Mouse (Mus musculus) urinary bladder, adult 18-20 months (tissue): ENCODE measurements around the gene Pxmp4.
A peak's percentile ranks its signal among the peaks of the same experiment; 100 is the strongest.

Source experiments
- DNase-seq, 2 experiments: peaks; one replicate each; pipeline ENCODE4 v3.0.0; 2022; ENCODE audit warnings: low spot score in 2 of 2, mixed read lengths in 2 of 2

Pxmp4 gene

GRCm38 (mm10) chr2:154572996-154573395 is 30.5 kb downstream of the Pxmp4 start:
- DNase-seq: no peak

GRCm38 (mm10) chr2:154571976-154572375 is 31.5 kb downstream of the Pxmp4 start:
- DNase-seq: no peak

- no peak for DNase-seq
Measured at GRCm38 (mm10) chr2:154571266-154571665, 32.2 kb downstream of the Pxmp4 start.

DNA sequence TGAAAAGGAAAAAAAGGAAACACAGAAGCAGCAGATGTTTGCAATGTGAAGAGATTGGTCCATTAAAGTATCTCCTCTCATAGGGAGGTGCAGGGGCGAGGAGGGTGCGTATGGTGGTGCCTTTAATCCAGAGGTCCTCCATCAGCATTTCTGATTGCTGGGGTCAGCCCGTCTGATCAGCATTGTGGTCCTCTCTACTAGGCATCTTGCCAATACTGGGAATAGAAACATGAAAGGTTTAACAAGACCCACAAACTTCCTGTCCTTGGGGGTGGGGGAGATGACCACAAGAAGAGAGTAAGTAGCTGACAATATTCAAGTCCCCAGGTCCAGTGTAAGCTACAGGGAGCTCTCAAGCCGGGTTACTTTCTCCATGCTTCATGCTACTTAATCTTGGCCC is 32.8 kb downstream of the Pxmp4 start:
- DNase-seq: no peak

- DNase-seq: peak; percentile 84 to 93
Measured at GRCm38 (mm10) chr2:154569836-154570286, 33.6 kb downstream of the Pxmp4 start, which contains the start of gene E2f1. Gene E2f1, minus strand, starts transcription at chr2:154569892.

GRCm38 (mm10) chr2:154569071-154569748 is 34.3 kb downstream of the Pxmp4 start:
- DNase-seq: peak in 1 of 2 experiments; percentile 45

- no peak for DNase-seq
Measured at GRCm38 (mm10) chr2:154568329-154569070, 35.0 kb downstream of the Pxmp4 start.

DNA sequence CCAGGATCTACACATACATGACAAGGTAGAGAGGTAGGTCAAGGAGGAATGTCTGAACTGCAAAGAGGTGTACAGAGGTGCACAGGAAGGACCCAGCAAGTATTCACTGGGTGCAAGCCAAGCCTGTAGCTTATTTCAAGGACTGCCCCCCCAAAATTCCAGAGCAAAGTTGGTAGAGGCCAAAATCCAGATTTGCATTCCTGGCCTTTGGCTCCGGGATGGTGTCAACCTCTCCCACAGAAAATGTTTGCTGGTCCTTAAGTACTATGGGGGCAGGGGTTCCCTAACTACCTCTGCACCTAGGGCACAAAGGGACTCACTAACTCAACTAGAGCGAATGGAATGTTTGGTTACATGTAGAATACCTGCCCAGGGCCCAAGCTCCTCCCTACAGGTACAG is 35.7 kb downstream of the Pxmp4 start:
- no peak for DNase-seq

DNA sequence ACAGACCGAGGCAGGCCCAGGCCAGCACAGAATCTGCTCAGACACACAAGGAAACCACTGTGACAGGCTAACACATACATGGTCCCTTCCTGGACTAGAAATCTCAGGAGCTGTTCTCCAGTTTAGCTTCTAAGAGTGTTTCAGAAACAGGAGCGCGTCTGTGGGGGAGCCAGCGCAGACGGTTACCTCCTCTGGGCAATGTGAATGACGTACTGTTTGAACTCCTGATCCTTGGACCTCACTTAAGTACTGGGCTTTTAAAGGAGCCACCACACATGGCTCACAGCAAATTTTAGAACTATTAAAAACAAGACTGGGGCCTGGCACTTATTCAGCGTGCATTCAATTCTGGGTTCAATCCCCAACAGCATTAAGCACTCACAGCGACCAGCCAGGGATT is 36.9 kb downstream of the Pxmp4 start:
- no peak for DNase-seq

DNA sequence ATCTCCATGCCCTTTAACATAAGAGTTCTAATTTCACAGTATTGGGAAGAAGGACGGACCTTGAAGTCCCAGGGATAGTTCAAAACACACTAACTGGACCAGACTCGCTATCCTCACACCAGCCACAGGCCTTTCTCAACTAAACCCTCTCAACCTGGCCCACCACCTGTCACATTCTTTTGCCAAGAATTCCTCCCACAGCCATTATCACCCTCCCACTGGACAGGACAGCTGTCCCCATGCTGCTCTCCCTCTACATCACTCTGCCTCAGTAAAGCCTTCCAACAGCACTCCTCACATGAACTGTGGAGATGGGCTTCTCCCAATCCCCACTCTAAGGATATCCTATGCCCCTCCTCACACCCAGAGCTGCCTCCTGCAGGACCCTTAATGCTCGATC is 37.9 kb downstream of the Pxmp4 start:
- no peak for DNase-seq

DNA sequence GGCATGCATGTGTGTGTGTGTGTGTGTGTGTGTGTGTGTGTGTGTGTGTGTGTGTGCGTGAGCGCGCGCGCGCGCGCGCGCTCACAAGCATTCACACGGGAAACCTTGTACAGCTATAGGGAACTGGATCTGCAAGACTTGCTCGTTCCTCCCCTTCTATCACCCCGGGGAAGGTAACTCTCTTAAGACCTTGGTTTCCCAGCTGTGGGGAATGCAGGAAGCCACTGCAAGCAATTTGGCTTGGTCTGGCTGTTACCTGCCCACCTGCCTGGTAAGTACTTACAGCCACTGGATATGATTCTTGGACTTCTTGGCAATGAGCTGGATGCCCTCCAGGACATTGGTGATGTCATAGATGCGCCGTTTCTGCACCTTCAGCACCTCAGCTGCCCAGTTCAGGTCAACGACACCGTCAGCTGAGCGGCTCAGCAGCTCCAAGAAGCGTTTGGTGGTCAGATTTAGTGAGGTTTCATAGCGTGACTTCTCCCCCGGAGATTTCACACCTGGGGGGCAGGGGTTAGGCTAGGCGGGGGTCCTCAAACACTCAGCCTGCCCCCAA is 39.8 kb downstream of the Pxmp4 start:
- no peak for DNase-seq

GRCm38 (mm10) chr2:154558264-154559039 is 45.1 kb downstream of the Pxmp4 start, which contains the start of gene Necab3:
Gene Necab3, minus strand, starts transcription at chr2:154558890.
- DNase-seq: no peak

- no peak for DNase-seq
Measured at GRCm38 (mm10) chr2:154557184-154557832, 46.2 kb downstream of the Pxmp4 start.

DNA sequence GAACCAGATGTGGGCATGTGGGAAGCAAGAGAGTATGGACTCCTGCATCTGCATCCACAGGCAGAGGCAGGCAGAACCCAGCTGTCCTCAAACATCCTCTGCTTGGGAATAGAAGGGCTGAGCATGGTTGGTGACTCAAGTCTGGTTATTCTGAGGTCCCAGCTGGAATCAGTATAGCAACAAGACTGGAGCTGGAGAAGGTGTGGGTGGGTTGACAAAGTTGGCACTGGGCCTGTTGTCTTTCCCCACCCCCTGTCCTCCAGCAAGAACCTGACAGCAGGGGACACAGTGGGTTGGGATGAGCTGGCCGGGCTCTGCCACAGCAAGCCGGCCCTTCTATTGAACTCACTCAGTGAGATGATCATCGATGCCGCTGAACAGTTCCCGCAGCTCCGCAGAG is 48.3 kb downstream of the Pxmp4 start:
- DNase-seq: no peak

- DNase-seq: peak; percentile 56 to 64
Measured at GRCm38 (mm10) chr2:154552424-154552907, 51.0 kb downstream of the Pxmp4 start.

DNA sequence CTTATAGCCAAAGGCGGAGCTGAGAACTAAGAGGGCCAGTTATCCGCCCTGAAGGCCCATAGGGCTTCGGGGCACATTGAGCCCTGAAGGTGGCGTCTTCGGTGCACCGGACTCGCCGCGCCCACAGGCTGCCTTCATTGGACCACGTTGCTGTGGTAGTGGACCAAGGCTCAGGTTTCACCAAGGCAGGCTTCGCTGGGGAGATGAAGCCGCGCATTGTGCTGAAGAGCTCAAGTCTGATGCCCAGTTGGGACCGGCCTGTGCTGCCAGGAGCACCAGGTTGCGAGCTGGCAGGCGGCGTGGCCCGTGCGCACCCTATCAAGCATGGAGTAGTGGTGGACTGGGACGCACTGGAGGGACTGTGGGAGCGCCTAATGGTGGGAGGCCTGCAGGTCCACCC is 51.6 kb downstream of the Pxmp4 start:
- DNase-seq: no peak

GRCm38 (mm10) chr2:154551476-154551875 is 52.0 kb downstream of the Pxmp4 start, which contains the start of gene Actl10:
Gene Actl10, plus strand, starts transcription at chr2:154551776.
- no peak for DNase-seq

GRCm38 (mm10) chr2:154550937-154551336 is 52.6 kb downstream of the Pxmp4 start:
- no peak for DNase-seq

GRCm38 (mm10) chr2:154549886-154550189 is 53.7 kb downstream of the Pxmp4 start:
- DNase-seq: no peak

GRCm38 (mm10) chr2:154549127-154549885 is 54.2 kb downstream of the Pxmp4 start:
- no peak for DNase-seq

DNA sequence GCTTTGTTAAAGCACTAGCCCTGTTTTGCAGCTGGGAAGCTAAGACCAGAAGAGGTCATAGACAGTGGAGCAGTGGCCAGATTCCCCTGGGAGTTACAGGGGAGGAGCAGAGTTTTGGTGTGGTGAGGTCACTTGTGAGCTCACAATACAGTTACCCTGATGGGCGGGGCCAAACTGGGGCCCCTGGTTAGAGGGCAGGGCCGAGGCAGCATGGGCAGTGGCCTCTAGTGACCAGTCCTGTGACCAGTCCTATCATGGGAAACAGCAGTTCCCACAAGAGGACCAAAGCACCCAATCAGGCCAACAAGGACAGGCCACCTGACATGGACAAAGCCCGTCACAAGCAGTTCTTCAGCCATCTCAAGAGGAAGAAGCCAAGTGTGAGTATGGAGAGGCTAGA is 54.8 kb downstream of the Pxmp4 start:
- no peak for DNase-seq
